Mouse (Mus musculus) ES-Bruce4 (cell line): Measurements from ENCODE around the gene Desi1.

Experiments used
- CTCF ChIP-seq: IDR thresholded peaks from one replicate; pipeline ENCODE4 v1.8.1; 2011; ENCODE audit warnings: low read depth, low read length
- EP300 ChIP-seq: IDR thresholded peaks from 2 replicates; pipeline ENCODE4 v1.6.1; 2011; ENCODE audit warnings: low read depth, low read length; ENCODE audit not compliant: insufficient read depth

- TF ChIP-seq EP300 (no peak), CTCF (no peak)
These were observed 18.1 kb downstream of the Desi1 start for GRCm38 (mm10) chr15:82015392-82016100.
